Mouse (Mus musculus): ENCODE results near the gene Serpinc1.

DNA sequence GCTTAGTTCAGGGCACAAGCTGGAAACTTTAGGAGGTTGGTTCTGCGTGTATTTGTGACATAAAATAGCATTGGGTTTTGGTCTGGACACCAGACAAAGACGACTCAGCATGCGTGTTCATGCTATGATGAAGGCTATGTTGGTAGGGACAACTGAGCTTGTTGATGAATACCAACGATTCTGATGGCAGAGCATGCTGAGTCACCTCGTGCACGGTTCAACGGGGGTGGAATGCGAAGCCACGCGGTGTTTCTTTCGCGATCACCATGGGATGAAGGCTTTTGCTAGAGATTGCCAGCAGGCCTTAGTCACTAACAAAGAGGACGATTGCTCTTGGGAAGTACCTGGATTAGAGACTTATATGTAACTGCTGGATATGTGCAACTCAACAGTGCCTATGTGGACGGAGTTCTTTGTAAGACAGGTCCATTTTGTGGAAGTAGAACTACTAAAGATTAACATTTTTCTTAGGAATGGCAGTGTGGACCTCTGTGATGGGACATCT lies 56.9 kb downstream of the Serpinc1 start:
- TF ChIP-seq TAL1 (IDR thresholded peaks at IDR 0.05; ENCODE audit: low read length), result no peak
- TF ChIP-seq GATA1 (IDR thresholded peaks at IDR 0.05; ENCODE audit: low read length), result no peak
